Mouse (Mus musculus) heart, adult 2 months (tissue): ENCODE results near the gene Methig1.

Experiments
- CTCF ChIP-seq: fragments of 200-600 bp; IDR thresholded peaks from 2 replicates; pipeline ENCODE4 v1.8.1; 2022; ENCODE audit warnings: antibody characterized with exemption, mild to moderate bottlenecking, moderate library complexity
- POLR2A ChIP-seq: fragments of 200-500 bp; IDR thresholded peaks from 2 replicates; pipeline ENCODE4 v1.6.1; 2011; ENCODE audit warnings: mild to moderate bottlenecking, low read depth, low read length, control low read depth; ENCODE audit not compliant: insufficient read depth

DNA sequence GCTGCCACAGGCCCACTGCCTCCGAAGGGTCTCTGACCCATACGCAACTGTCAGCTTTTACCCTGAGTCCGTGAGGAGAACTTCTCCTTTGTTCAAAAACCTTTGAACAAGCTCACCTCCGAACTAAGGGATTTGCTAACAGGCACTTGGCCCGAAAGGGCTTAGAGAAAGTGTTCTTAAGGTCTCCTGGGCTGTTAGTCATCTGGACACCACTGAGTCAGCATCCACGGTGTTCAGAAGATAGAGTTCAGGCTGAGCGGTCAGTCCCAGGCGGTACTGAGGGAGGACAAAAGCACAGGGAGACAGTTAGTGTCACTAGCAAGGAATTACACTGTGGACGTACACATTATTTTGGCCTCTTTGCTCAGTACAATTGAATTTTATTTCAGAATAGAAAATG lies 35.9 kb downstream of the Methig1 start:
- TF ChIP-seq POLR2A (no peak), CTCF (no peak)
